ENCODE assay signal across 24 mouse cellular contexts in the genomic region with DNA sequence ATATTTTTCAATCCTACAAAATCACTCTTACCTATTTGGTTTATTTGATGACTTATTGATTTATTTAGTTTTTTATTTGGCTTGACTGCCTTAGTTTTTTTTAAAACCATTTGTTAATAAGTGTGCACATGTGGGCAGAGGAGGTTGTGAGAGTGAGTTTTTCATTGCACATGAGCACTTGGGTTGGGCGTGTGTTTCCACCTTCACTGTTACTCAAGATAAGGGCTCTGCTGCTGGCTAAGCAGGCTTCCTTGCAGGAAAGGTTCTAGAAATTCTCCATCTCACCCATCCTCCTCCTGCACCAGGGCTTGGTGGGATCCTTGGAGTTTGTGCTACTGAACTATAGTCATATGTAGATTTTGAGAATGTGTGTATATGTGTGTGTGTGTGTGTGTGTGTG. TPM values are rescaled to one million over a fixed set of nuclear protein-coding genes. Genes with fewer than 3 reads are reported as not detected.
"Had no signal": no experiment of that assay in that cellular context is flagged by ENCODE, and none has a peak within 500 bp of the region (broad histone marks: within the 10 kb centered on the region; RNA-seq: fewer than 3 reads in every experiment).

No protein-coding gene starts in this region.

- ATAC-seq: lung, postnatal 0 days; midbrain, embryonic 16.5 days had no signal

- DNase-seq: lung, adult 18-20 months; lung, postnatal 14 days; lung, postnatal 36 days; midbrain, embryonic 14.5 days; retina, postnatal 1 day; right cerebral cortex, adult 18-20 months; right cerebral cortex, postnatal 25 days; right cerebral cortex, postnatal 4 days; spleen, adult 18-20 months; thymus, adult 2 months; thymus, postnatal 25 days; thymus, postnatal 4 days had no signal

- H3K36me3 ChIP-seq: lung, embryonic 15.5 days; midbrain, embryonic 10.5 days; midbrain, embryonic 12.5 days; neural tube, embryonic 13.5 days; neural tube, embryonic 15.5 days; stomach, embryonic 15.5 days had no signal

- H3K27me3 ChIP-seq: lung, embryonic 15.5 days; megakaryocyte, embryonic 14.5 days; midbrain, embryonic 12.5 days; neural tube, embryonic 13.5 days; neural tube, embryonic 15.5 days; stomach, embryonic 15.5 days had no signal

- H3K4me3 ChIP-seq: lung, embryonic 15.5 days; megakaryocyte, embryonic 14.5 days; midbrain, embryonic 10.5 days; midbrain, embryonic 12.5 days; myocyte; neural tube, embryonic 13.5 days; neural tube, embryonic 15.5 days; stomach, embryonic 15.5 days had no signal

- H3K9ac ChIP-seq: lung, embryonic 15.5 days; midbrain, embryonic 12.5 days; neural tube, embryonic 13.5 days; neural tube, embryonic 15.5 days; stomach, embryonic 15.5 days had no signal

- H3K4me1 ChIP-seq: lung, embryonic 15.5 days; megakaryocyte, embryonic 14.5 days; midbrain, embryonic 10.5 days; midbrain, embryonic 12.5 days; neural tube, embryonic 13.5 days; neural tube, embryonic 15.5 days; stomach, embryonic 15.5 days had no signal

- H3K27ac ChIP-seq: lung, embryonic 15.5 days; macrophage; midbrain, embryonic 10.5 days; midbrain, embryonic 12.5 days; neural tube, embryonic 13.5 days; neural tube, embryonic 15.5 days; stomach, embryonic 15.5 days; stomach, postnatal 0 days had no signal

- H3K4me2 ChIP-seq: lung, embryonic 15.5 days; midbrain, embryonic 12.5 days; neural tube, embryonic 13.5 days; neural tube, embryonic 15.5 days; stomach, embryonic 15.5 days had no signal

- H3K9me3 ChIP-seq: lung, embryonic 15.5 days; megakaryocyte, embryonic 14.5 days; midbrain, embryonic 10.5 days; midbrain, embryonic 12.5 days; neural tube, embryonic 13.5 days; neural tube, embryonic 15.5 days; stomach, embryonic 15.5 days had no signal

RNA-seq across cellular contexts. Expression of gene Nrxn1, which starts 19.2 kb away (rescaled TPM):
- polyA plus RNA-seq: macrophage had no signal
